Mouse (Mus musculus) E14TG2a.4 (cell line): ENCODE results near the gene Gm4553.
"Not testable (repeated sequence)": the region's sequence is repeated elsewhere in the genome, so short reads cannot be mapped to it uniquely, and the experiment has no call there.

Source experiments
- CTCF ChIP-seq: conservative IDR thresholded peaks from 2 replicates; pipeline ENCODE4 v1.5.1; 2014; ENCODE audit warnings: low read length
- NANOG ChIP-seq: IDR thresholded peaks from 2 replicates; pipeline ENCODE4 v1.6.1; 2014; ENCODE audit warnings: borderline replicate concordance, low read length, mixed read lengths
- POU5F1 ChIP-seq: IDR thresholded peaks from 2 replicates; pipeline ENCODE4 v1.6.1; 2014; ENCODE audit warnings: low read length, borderline replicate concordance

DNA sequence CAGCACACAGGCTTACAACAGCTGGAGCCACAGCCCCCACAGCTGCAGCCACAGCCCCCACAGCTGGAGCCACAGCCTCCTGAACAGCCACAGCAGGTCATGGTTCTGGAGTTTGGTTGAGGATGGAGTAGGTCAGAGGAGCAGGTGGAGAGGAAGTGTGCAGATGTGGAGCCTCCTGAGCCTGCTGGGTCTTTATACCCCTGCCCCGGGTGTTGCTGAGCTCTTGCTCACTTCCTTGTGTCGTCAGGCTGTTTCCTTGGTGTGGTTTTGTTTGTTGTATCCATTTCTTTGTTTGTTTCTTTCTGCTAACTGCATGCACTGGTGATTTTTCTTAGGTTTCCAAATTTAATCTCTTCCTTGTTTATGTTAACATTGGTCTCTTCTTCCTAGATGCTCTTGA is 29.6 kb downstream of the Gm4553 start, which contains the start of gene Gm39115:
- not testable (repeated sequence) for TF ChIP-seq CTCF, NANOG, POU5F1
